Mouse (Mus musculus) olfactory bulb, adult 2 months (tissue): ENCODE data around the gene Efna5.

Source experiments
- CTCF ChIP-seq: fragments of 200-500 bp; IDR thresholded peaks from 2 replicates; pipeline ENCODE4 v1.5.1; 2012; ENCODE audit warnings: low read depth, mild to moderate bottlenecking, low read length, moderate library complexity; ENCODE audit not compliant: insufficient read depth
- POLR2A ChIP-seq: fragments of 200-500 bp; IDR thresholded peaks from 2 replicates; pipeline ENCODE4 v1.6.1; 2012; ENCODE audit warnings: mild to moderate bottlenecking, low read depth, low read length, moderate library complexity; ENCODE audit not compliant: insufficient read depth

GRCm38 (mm10) chr17:62606681-62607080 is 274.4 kb downstream of the Efna5 start:
- no peak for TF ChIP-seq CTCF
- no peak for TF ChIP-seq POLR2A
